Mouse (Mus musculus): Measurements from ENCODE around the gene Kynu.

DNA sequence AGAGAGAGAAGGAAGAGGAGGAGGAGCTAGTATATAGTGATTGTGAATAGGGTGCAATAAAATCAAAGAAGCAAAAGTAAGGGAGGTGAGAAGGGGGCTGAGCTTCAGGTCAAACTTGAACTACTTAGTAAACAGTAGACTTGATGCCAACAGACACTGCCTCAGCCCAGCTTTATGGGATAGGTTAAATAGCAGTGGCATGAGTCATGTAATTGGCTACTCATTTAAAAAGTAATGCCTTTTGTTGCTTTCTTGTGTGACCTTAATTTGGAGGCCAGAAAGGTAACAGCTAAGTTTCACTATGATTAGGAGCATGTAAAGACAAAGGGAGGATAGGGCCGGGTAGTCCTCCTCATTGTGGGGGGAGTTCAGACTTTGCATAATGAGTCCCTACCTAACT lies 13.3 kb downstream of the Kynu start:
- no peak for TF ChIP-seq CTCF (IDR thresholded peaks at IDR 0.05; ENCODE audit: insufficient read depth, low read depth, low read length)
- TF ChIP-seq POLR2A (IDR thresholded peaks at IDR 0.05; ENCODE audit: insufficient read depth, low read depth, low read length) = no peak

All from olfactory bulb, adult 2 months (tissue).